Mouse (Mus musculus) heart, adult 2 months (tissue): ENCODE results near the gene Car11. TPM values are rescaled to one million over a fixed set of nuclear protein-coding genes. Genes with fewer than 3 reads are reported as not detected.

ENCODE experiments used
- DNase-seq, 2 experiments: peaks; one replicate each; pipeline ENCODE4 v3.0.0; 2021
- H3K27ac ChIP-seq: fragments of 200-600 bp; 2 replicates; pipeline ENCODE4 v1.8.1; 2022
- H3K27me3 ChIP-seq: fragments of 200-500 bp; 2 replicates; pipeline ENCODE4 v1.6.1; 2012; ENCODE audit warnings: mild to moderate bottlenecking, low read length, inconsistent platforms, mixed read lengths; ENCODE audit not compliant: control insufficient read depth, insufficient read depth
- H3K36me3 ChIP-seq: fragments of 200-500 bp; 2 replicates; pipeline ENCODE4 v1.6.1; 2012; ENCODE audit warnings: low read length, inconsistent platforms; ENCODE audit not compliant: control insufficient read depth, insufficient read depth
- H3K4me1 ChIP-seq: fragments of 200-500 bp; 2 replicates; pipeline ENCODE4 v1.6.1; 2011; ENCODE audit warnings: low read length; ENCODE audit not compliant: control insufficient read depth, insufficient read depth
- H3K4me3 ChIP-seq: fragments of 200-600 bp; 2 replicates; pipeline ENCODE4 v1.8.1; 2022
- H3K79me2 ChIP-seq: fragments of 200-500 bp; replicated peaks from 2 replicates; pipeline ENCODE4 v1.6.1; 2012; ENCODE audit warnings: mild to moderate bottlenecking, inconsistent platforms, low read length, moderate library complexity, mixed read lengths; ENCODE audit not compliant: control insufficient read depth, insufficient read depth
- H3K9ac ChIP-seq: fragments of 200-500 bp; 2 replicates; pipeline ENCODE4 v1.6.1; 2012; ENCODE audit warnings: low read depth, mild to moderate bottlenecking, control low read depth, inconsistent platforms, low read length, mixed read lengths
- CTCF ChIP-seq: fragments of 200-600 bp; IDR thresholded peaks from 2 replicates; pipeline ENCODE4 v1.8.1; 2022; ENCODE audit warnings: antibody characterized with exemption, mild to moderate bottlenecking, moderate library complexity
- EP300 ChIP-seq: fragments of 200-500 bp; IDR thresholded peaks from 2 replicates; pipeline ENCODE4 v1.6.1; 2011; ENCODE audit warnings: low read depth, low read length, control low read depth; ENCODE audit not compliant: insufficient read depth
- POLR2A ChIP-seq: fragments of 200-500 bp; IDR thresholded peaks from 2 replicates; pipeline ENCODE4 v1.6.1; 2011; ENCODE audit warnings: mild to moderate bottlenecking, low read depth, low read length, control low read depth; ENCODE audit not compliant: insufficient read depth
- WGBS: fragments of 180-500 bp; shearing (Covaris S2); methylation state at CpG from one replicate; pipeline ENCODE4 v1.1.7; 2018; 5-methylcytosine and 5-hydroxymethylcytosine counted together
- intact Hi-C: fragments of 180-260 bp; cut with DNase I; formaldehyde crosslinking; loops from one replicate; pipeline ENCODE4 v1.15.1; 2025
- polyA plus RNA-seq: library from polyadenylated mRNA; depleted of rRNA; stranded (reverse); fragments of >200 nt; gene quantifications from 2 replicates; pipeline ENCODE4 v1.2.3, GENCODE M21; 2012
- total RNA-seq, 2 experiments: library from RNA; stranded (reverse); gene quantifications; 2 replicates each; pipeline ENCODE4 v1.2.3; 2021

Gene Car11
- total and polyA plus RNA-seq, 3 experiments: 5.2 to 10.6 (median 6.8) TPM

DNA sequence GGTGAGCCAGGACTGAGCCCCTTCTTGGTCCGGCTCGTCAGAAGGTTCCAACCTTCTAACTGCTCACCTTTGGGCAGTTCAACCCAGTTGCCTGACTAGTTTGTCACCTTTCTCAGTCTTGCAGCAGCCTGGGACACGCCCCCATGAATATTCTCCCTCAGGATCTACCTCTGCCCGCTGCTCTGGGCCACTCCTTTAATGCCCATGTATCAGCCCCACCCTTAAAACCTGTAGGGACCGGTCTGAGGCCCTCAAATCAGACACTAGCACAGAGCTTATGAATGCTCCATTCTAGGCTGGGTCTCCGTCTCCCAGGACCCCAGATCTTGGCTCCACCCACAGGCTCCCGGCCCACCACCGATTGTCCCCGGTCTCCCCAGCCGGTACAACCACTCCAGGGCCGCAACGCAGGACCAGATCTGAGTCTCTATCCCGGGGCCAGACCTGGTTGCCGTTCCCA is 15.0 kb downstream of the Car11 start:
- Histone ChIP-seq H3K27me3 (no peaks in the 10 kb centered on the region), H3K27ac (peak overlapping the region; percentile 78), H3K9ac (peak overlapping the region; percentile 84), H3K36me3 (peaks cover 12% of the 10 kb centered on the region), H3K4me1 (peaks cover 14% of the 10 kb centered on the region), H3K79me2 (no peaks in the 10 kb centered on the region; the same call in 1 of the 2 replicates), H3K4me3 (peak overlapping the region; percentile 92)
- WGBS: 9% methylated on average over 14 of the region's 14 CpGs
- TF ChIP-seq POLR2A: no peak
- no peak for TF ChIP-seq EP300
- no peak for TF ChIP-seq CTCF
- no peak for DNase-seq
- intact Hi-C loops: loop anchor here (5.0 to 10.0 kb wide), 2 partner anchors 208 to 970 kb away; partner anchors contain the start of genes Ccdc114, Emp3 and Vrk3

GRCm38 (mm10) chr7:45715090-45715708 is 15.6 kb downstream of the Car11 start, which contains the start of gene Rpl18:
TSS of gene Rpl18 (plus strand) at chr7:45715457.
- Histone ChIP-seq H3K27me3 (no peaks in the 10 kb centered on the region), H3K4me1 (peaks cover 12% of the 10 kb centered on the region), H3K9ac (peak within 1 kb of the TSS; percentile 84), H3K79me2 (no peaks in the 10 kb centered on the region; the same call in 1 of the 2 replicates), H3K27ac (peak within 1 kb of the TSS; percentile 78), H3K4me3 (peak within 1 kb of the TSS; percentile 92), H3K36me3 (peaks cover 6% of the 10 kb centered on the region)
- DNase-seq: peak; percentile 96 to 99
- 6% methylated on average over 34 of the region's 34 CpGs for WGBS
- intact Hi-C loops: loop anchor here (5.0 to 10.0 kb wide), 2 partner anchors 207 to 970 kb away; partner anchors contain the start of genes Ccdc114, Emp3 and Vrk3
- TF ChIP-seq EP300: no peak
- no peak for TF ChIP-seq CTCF
- peak; percentile 71 for TF ChIP-seq POLR2A

DNA sequence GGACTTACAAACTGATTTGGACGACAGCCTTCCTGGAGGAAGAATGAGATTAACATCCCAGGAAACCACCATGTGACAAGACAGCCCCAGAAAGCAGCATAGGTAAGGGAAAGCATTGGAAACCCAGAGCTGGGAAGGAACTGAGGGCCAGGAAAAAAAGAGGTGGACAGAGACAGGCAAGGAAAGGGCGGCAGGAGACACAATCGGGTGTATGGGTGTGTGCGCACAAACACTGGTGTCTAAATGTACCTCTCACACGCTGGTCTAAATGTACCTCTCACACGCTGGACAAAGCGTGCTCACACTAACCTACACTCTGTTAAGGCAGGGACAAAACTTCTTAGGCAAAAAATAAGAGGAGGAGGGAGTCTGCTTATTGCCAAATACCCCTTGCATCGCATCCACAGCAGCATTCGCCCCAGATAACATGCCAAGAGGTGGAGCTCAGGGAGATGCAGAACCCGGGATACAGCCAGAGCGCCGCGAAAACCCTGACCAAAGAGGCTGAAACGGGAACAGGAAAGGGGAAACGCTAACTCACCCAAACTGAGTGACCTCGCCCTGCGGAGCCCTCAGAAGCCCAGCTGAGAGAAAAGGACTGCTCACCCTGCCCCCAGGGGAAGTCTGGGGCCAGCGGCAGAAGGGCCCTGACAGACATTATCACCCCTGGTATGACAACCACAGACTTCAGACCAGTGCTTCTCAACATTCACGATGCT is 16.3 kb downstream of the Car11 start:
- 69% methylated on average over 19 of the region's 19 CpGs for WGBS
- H3K4me1 ChIP-seq: peaks cover 12% of the 10 kb centered on the region
- H3K27ac ChIP-seq: peak overlapping the region; percentile 75
- no peak for TF ChIP-seq EP300
- no peak for TF ChIP-seq CTCF
- TF ChIP-seq POLR2A: no peak
- no peaks in the 10 kb centered on the region for H3K27me3 ChIP-seq
- peak; percentile 34 to 56 for DNase-seq
- H3K36me3 ChIP-seq: peaks cover 6% of the 10 kb centered on the region
- 0 out of 2 replicates have a peak overlapping the region, but pooled peaks have one; percentile 3 for H3K9ac ChIP-seq
- intact Hi-C loops: loop anchor here (5.0 to 10.0 kb wide), 2 partner anchors 206 to 971 kb away; partner anchors contain the start of genes Ccdc114, Emp3 and Vrk3
- H3K4me3 ChIP-seq: peak overlapping the region; percentile 37
- no peaks in the 10 kb centered on the region; the same call in 1 of the 2 replicates for H3K79me2 ChIP-seq

GRCm38 (mm10) chr7:45716460-45716857 is 16.8 kb downstream of the Car11 start:
- peak overlapping the region; percentile 23 for H3K27ac ChIP-seq
- intact Hi-C loops: loop anchor here (5.0 to 10.0 kb wide), 2 partner anchors 206 to 972 kb away; partner anchors contain the start of genes Ccdc114, Emp3 and Vrk3
- H3K4me3 ChIP-seq: no peak overlapping the region; the same call in 1 of the 2 replicates
- no peak for TF ChIP-seq POLR2A
- TF ChIP-seq EP300: no peak
- no peak for TF ChIP-seq CTCF
- H3K27me3 ChIP-seq: no peaks in the 10 kb centered on the region
- no peak overlapping the region for H3K9ac ChIP-seq
- DNase-seq: peak in 1 of 2 experiments; percentile 30
- WGBS: 82% methylated on average over 3 of the region's 3 CpGs
- H3K79me2 ChIP-seq: no peaks in the 10 kb centered on the region; the same call in 1 of the 2 replicates
- H3K4me1 ChIP-seq: peaks cover 12% of the 10 kb centered on the region
- H3K36me3 ChIP-seq: peaks cover 6% of the 10 kb centered on the region

- H3K27me3 ChIP-seq: no peaks in the 10 kb centered on the region
- intact Hi-C loops: loop anchor here (5.0 to 10.0 kb wide), 2 partner anchors 205 to 972 kb away; partner anchors contain the start of genes Ccdc114, Emp3 and Vrk3
- TF ChIP-seq POLR2A (no peak), EP300 (no peak), CTCF (no peak)
- H3K79me2 ChIP-seq: no peaks in the 10 kb centered on the region; the same call in 1 of the 2 replicates
- H3K9ac ChIP-seq: peak overlapping the region; percentile 95
- WGBS: 4% methylated on average over 31 of the region's 31 CpGs
- H3K4me3 ChIP-seq: peak overlapping the region; percentile 86
- peak overlapping the region; percentile 96 for H3K27ac ChIP-seq
- H3K36me3 ChIP-seq: peaks cover 6% of the 10 kb centered on the region
- DNase-seq: peak in 1 of 2 experiments; percentile 23
- peaks cover 12% of the 10 kb centered on the region for H3K4me1 ChIP-seq
Observed at GRCm38 (mm10) chr7:45716952-45717917, 17.6 kb downstream of the Car11 start.
